Mouse (Mus musculus) thymus, postnatal 25 days (tissue): Measurements from ENCODE around the gene Arnt2.

Source experiments
- DNase-seq: peaks from one replicate; pipeline ENCODE4 v3.0.0; 2022

Gene Arnt2

DNA sequence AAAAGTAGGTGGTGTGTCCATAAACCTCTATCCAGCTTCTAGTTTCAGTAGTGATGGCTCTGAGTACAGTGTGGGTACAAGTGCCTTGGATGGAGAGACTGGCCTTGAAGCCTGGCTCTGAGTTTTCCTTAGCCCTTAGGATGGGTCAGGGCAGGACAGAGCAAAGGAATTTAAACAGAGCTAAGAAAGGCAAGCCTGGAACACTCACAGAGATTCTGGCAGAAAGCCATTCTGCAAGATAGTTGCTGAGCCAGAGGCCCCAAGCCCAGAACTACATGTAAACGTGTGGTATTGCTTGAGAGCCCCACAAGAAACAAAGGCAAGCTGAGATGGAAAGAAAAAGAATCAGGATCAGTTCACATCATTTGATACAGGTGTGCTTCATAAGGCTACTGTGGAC, 70.8 kb downstream of the Arnt2 start:
- no peak for DNase-seq

DNA sequence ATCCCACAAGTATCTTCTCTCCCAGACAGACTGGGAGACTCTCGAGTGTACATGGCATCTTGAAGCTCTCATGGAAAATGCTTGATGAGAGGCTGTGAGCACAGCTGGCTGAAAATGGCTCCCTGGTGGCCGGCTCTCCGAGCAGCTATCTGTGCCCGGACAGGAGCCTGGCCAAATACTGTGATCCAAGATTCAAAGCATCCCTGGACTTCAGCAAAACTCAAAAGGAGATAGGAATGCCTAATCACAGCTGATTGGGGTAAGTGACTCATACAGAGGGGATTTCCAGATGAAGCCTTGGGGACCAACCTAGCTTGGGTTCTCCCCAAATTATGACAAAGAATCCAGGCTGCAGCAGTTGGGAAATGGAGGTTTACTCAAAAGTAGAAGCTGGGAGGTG, 72.2 kb downstream of the Arnt2 start:
- no peak for DNase-seq

DNA sequence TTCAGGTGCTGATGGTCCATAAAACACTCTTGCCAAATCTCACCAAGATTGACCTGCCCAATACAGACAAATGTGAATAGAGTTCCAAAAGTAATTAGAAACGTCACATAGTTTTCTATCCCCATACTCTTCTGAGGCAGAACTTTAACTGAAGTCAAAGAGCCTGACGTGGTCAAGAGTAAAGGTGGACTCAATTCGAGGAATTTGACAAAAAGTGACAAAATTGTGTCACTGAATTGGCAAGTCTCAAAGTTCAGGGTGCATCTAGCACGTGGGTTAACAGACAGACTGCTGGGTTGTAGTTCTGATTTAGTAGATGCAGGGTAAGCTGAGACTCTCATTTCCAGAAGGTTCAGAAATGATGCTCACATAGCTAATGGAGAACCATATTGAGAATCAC, 73.1 kb downstream of the Arnt2 start:
- no peak for DNase-seq

DNA sequence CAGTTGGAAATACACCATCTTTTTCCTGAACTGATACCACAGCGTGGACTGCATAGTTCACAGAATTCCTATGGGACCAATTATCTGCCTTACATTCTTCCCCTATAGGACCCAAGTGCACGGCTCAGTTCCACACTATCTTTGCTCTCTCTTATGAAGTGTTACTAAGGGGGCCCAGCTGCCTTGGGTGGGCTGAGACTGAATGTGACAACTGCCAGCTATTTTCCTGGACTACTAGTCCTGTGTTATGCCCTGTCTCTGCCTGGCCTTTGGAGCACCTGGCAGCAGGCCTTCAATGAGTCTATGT, 73.4 kb downstream of the Arnt2 start:
- DNase-seq, result no peak

DNA sequence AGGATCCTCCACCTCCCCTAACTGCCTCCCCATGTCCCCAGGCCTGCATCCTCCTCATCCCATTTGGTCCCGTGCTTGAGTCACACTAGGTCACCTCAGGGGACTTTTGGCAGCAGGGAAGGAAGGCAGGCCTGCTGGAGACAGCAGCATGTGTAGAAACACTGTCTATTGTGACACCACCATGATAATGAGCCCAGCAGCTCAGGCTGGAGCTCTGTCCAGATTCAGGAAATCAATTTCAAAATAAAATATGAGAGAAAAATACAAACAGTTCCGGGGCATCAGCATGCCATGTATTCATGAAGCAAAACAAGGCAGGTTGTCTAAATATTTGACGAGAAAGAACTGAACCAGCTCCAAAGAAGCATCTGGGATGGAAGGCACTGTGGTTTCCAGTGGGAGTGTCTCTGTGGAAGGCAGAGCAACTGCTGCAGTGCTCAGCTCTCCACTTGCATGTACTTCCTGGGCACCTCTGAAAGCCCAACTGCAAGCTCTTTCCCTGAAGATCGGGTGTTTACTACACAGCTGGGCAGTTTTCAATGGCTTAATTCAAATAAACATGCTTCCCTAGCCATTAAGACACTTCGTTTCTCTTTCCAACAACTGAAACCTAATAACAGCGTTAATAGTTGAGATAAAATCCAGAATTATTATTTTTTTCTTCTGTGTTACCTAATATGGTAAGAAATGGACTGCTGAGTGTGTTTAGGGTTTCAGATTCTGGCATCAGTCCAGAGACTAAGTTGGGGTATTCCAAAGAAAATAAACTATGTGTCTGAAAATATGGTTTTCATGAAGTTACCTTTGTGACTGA, 74.0 kb downstream of the Arnt2 start:
- no peak for DNase-seq

DNA sequence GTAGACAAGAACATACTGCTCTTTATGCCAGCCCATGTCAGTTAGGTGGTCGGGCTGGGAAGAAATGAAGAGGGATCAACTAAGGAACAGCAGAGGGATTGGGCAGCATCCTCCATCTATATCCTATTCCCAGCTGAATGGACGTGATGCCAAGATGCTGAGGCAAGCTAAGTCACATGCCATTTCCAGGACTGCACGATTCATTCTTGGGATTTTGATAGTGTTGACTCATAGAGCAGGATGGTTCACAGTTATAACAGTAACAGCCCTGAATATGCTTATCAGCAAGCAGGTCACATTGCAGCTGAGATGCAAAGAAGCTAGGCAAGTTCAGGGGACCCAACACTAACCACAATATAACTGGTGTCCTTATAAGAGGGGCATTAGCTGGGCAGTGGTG, 76.0 kb downstream of the Arnt2 start:
- no peak for DNase-seq

DNA sequence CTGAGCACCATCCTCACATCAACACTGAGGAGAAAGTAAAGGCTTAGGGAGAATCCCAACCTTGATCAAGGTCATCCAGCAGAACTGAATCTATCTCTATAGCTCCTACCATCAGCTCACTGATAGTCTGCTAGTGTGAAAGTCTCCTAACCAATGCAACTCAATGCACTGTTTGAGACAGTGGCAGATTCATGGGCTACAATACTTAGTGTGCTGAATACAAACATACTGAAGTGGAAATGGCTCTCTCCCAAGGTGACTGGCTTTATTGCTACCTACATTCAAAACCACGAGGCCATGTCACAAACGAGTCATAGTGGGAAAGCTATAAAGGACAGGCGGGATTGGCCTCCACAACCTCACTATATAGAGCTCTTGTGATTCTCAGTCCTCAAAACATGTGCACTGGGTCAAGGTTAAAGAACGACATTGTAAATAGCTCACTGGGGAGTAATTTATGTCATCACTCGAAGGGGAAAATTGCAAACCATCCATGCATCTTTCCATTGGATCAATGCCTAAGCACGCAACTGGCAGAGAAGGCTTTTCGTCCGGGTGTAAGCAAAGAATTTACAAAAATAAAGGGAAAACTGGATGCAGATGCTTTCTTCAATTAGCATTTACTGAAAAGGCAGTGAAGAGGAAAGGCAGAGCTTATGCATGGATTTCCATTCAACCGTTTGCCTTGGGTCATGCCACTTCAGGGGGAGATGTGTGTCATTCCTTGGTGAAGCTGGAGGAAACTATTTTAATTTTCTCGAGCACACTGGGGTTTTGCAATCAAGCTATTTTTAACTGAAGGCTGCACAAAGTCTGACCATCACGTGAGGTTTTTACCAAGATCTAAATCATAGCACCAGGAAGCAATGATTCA, 77.4 kb downstream of the Arnt2 start:
- no peak for DNase-seq

DNA sequence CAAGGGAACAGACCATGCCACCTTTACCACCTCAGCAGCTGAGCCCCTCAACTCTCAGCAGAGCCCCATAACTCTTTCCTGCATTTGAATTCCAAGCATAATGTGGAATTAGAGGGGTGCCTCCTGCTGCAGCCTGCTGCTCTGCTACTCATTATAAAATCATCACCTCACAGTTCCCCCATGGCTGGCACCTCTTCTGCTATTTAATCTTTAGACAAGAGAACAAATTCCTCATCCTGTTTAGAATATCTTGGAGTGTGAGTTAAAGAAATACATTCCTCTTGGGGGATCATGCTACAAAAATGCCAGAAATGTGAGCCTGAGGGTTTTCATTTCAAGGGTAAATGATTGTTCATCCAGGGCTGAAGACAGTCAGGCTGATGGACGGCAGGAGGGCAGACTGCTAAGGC, 80.8 kb downstream of the Arnt2 start:
- no peak for DNase-seq

DNA sequence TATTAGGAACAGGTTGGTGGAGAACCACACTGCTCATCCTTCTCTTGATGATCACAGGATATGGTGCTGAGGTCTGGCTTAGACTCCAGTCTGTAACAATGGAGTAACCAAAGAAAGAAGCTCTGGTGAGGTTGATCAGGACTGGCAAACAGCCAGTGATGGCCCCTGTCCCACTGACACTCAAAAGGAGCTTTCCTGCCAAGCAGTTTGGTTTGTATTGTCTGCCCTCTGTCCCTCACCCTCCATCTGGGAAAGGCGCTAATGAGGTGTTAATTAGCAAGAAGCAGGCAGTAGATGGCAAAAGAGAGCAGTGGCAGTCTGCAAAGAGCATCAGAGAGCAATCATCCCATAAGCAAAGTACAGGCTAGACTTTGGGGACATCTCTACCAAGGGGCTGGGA, 81.2 kb downstream of the Arnt2 start:
- no peak for DNase-seq

DNA sequence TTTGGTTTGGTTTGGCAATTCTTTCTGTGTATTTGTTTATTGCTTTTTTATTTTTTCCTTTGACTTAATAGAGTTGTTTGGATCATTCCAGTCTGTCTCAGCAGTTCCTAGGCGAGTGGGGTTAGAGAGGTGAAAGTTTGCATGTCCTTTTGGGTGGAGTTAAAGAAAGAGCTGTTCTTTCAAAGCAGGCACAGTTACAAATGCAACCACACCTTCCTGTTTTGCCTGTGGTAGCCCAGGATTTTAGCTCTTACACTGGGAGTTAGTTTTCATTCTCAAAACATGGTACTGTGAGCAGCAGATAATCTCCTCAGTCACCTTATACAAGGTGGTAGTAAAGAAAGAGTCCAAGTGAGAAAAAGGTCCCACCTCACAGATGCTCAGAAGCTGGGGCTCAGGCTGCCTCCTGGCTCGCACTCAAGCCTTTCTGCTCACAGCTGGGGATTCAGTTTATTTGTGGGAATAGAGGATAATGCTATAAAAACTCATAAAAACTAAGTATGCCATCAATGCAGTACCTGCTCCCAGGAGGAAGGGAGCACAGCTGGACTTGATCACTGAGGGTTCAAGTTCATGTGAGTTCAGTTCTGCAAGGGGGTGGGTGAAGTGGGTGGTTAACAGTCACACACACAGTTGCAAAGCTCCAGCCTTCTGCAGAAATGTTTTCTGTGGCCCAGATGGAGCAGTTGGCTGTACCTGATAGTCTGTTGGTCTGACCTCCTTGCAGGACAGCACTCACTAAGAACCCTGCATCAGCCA, 84.2 kb downstream of the Arnt2 start:
- no peak for DNase-seq

DNA sequence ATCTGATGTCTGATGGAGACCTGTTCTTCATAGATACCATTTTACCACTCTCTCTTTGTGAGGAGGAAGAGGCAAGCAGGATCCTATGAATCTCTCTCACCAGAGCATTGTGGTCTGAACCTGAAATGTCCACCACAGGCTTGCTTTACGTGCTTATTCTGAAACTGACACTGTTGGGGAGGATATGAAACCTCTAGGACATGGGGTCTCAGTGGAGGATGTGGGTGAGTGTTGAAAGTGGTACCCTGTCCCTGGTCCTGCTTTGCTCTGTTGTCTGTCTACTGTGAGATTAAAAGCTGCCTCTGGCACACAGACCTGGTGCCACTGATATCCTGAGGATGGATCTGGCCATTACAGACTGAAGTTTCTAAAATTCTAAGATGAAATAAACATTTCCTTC, 88.4 kb downstream of the Arnt2 start:
- no peak for DNase-seq

DNA sequence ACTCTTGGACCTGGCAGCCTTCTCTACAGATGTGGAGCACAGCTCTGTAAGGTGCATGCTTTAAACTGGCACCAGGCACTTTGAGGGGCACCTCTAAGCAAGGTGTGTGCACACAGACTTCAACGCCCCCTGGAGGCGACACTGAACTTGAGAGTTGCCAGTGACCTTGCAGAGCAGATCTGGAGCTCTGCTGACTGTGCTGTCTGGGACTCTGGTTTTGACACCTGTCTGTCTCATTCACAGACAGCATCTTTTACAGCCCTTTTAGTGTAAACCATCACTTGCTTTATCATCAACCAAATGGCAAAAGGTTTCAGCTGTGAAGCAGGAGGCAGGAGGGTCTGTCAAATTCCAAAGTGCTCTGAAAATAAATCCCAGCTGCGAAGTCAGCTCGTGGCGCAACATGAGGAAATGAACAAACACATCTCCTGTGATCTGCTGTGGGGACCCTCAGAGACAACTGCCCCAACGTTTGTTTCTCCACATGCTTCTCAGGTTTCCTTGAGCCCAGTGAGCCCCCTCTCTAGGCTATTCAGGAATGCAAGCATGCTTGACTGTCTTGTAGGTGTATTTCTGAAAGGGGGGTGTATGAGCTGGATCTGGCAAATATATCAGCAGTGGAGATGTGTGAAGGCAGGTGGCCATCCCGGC, 94.5 kb downstream of the Arnt2 start:
- DNase-seq, result peak; percentile 42

DNA sequence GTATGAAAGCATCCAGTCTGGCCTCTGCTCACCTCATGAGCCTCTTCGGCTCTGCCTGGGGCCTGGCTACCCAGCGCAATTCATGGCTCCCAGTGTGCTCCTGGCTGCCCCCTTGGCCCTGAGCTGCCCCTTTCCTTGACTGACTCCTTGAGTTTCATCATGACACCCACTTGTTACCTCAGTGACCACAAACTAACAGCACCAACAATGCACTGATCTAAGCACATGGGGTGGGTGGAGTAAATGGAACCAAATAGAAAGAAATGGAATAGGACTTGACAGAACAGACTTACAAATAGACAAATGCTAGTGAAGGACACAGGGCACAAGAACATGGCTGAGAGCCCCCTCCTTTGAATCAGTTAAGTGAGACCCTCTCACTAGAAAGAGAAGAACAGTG, 95.2 kb downstream of the Arnt2 start:
- DNase-seq, result no peak

DNA sequence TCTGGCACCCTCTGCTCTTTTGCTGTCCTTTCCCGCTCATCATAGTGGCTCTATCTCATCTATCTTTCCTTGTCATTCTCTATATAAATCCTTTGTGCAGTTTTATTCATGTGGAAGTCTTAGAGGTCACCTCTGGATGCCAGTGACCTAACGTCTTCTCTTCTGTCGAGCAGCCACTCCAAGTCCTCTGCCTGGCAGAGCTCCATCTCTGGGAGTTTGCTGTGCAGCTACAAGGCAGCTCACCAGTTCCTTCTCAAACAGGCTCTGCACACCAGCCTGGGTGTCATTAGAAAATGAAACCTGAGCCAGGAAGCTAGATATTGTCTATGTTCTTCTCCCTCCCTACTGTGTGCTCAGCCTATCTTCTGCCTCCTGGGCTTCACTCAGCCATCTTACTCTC, 98.4 kb downstream of the Arnt2 start:
- DNase-seq, result no peak

DNA sequence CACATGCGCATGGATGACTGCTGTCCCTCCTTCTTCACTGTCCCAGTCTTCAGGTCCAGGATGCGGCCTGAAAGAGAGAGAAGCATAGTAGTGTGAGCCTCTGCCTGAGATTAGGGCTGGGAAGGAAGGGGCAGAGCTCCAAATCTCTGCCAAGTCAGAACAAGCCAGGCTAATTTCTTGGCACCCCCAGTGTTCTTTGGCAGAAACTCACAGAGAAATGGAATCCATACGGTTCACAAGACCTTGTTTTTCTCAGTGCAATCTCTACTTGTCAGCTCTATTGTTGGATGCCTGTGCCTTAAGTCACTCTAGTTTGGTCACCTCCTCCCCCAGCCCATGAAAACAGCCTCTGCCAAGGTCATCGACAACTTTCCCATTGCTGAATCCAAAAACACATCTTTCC, 99.1 kb downstream of the Arnt2 start:
- DNase-seq, result no peak

DNA sequence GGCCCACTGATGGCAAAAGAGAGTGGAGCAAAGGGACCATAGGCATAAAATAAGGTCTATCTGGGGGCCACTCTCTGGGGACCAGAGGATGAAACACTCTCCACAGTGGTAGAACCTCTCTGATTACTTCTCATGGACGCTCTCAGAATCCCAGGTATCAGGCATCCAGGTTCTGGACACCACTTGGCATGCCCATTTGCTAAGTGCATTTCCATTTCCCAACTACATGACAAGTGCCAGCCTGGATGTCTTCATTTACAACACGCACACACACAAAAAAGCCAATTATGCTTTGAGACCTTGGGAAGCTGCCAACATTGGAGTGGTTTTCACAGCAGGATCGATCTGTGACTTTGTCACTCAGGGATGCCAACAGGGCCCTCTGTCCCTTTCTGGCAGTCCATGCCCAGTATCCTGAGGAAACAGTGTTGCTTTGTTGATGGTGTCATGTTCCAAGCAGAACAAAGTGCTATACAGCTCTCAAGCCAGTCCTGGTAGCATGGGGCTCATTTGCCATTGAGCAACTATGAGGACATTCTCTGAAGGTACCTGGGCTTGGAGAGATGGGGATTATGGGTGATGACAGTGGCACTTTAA, 102.5 kb downstream of the Arnt2 start:
- DNase-seq, result no peak

DNA sequence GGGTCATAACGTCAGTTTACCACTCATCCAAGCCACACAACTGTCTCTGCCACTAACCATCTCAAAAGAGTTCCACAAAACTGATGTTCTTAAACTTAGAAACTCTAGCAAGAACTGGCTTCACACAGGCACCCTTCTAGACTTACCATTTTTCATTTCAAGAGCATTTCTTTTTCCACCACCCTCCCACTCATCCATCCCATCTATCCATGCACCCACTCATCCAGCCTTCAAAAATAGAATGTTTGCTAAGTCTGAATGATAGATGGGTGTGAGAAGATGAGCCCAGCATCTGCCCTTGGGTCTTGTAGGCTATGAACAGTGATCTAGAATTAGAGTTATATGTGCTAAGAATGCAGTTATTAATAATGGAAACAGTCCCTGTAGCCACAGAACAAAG, 109.7 kb downstream of the Arnt2 start:
- DNase-seq, result no peak

DNA sequence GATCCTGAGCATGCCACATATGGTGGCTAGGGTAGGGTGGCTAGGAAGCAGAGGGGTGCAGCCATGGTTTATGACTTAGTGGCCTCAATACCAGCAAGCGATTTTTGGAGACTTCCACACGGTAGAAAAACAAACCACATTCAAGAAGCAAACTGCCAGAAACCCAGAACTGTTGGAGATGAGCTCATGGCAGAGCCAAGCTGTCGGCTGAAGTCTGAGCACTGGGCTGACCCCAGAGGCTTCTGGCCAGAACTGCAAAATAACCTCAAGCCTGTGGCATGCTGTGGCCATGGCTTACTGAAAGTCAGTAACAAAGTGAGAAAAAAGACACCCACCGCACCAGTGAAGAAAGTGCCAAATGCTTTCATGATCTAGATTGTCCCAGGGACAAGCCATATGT, 110.4 kb downstream of the Arnt2 start:
- DNase-seq, result no peak

DNA sequence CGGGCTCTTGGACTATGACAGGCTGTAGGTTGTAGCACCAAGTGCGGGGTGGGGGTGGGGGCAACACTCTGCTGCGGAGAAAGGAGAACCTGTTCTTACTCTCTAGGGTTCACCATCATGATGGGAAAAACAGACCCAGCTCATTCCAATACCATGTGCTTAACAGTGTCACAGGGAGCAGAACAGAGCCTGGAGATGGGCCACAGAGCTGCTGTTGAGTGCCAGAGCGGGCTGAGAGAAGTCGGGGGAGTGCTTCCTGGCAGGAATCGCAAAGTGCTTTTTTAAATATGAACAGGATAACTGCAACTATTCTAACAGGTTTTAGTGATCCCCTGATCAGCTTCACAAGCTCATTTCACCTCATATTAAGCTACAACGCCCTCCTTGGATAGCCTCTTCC, 116.9 kb downstream of the Arnt2 start:
- DNase-seq, result no peak

DNA sequence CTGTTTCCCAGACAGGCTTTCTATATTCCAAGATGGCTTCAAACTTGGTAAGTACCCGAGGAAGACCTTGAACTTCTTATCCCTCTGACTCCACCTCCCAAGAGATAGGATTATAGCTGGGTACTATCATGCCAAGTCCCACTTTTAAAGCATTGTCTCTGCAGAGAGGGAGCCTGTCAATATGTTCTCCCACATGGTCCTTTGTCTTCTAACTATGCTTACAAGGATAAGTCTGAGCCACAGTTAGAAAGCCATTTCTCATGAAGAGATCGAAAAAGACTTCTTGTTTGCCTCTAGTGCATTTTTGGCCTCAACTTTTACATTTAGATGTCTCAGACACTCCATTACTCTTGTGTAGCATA, 122.8 kb downstream of the Arnt2 start:
- DNase-seq, result no peak

DNA sequence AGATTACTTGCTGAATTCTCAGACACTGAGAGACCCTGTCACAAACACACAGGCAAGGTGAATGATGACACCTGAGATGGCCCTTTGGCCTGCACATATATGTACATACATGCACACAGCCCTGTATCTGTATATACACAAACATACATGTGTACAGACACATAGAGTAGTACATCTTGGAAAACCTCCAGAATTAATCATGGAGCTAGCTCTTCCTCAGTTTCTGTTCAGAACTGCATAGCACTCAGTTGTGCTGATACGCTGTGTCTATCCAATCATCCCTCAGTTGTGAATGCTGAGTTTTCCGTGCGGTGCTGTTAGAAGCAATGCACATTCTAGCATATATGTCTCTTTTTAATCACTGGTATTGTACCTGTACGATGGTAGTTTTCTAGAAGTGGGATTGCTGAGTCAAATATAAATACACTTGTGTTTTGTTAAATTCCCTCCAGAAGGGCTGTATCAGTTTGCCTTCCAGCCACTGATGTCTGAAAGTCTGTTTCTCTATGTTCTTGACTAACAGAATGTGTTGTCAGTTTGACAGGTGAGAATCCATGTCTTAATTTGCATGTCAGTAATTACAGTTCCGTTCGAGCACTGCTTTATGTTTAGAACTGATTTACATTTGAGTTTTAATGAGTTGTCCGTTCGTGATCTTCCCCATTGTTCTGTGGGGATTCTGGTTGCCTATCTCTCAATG, 123.3 kb downstream of the Arnt2 start:
- DNase-seq, result no peak

DNA sequence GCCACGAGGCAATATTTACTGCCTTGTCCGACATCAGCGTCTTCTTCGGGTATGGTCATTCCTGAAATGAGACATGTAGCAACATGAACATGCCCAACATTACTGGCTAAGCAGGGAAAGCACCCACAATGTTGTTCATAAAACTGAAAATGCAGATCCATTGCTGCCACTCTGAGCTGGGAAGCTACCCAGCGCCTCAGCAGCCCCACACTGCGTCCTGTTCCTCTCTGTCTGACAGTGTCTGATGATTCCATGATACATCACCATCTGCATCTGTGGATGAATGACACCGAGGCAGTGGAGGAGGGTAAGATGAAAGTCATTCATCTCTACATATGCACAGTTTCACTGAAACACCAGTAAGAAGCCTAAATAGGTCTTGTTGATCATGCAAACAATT, 124.2 kb downstream of the Arnt2 start:
- no peak for DNase-seq
